Mouse (Mus musculus): ENCODE data around the gene Mapkap1.
"Not testable (repeated sequence)": the region's sequence is repeated elsewhere in the genome, so short reads cannot be mapped to it uniquely, and the experiment has no call there.

Gene Mapkap1

DNA sequence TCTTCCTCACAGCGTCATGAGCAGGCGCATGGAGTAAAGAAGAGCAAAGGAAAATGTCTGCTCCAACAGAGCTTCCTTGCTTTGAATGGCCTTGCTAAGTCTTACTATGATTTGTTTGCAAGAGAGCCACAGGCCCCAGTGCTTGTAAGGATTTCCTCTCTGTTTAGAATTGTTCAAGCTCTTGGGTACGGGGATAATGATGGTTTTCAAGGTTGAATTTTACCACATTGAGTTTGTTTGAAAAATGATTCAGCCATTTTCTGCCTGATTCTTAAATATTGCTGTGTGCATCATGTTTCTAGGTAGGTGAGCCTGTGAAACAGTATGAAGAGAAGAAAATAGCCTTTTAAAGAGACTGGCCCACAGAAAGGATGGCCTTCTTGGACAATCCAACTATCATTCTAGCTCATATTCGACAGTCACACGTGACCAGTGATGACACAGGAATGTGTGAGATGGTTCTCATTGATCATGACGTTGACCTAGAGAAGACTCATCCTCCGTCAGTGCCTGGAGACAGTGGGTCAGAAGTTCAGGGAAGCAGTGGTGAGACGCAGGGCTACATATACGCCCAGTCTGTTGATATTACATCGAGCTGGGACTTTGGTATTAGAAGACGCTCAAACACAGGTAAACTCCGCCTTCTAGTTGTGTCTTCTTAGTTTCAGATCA, 25.3 kb downstream of the Mapkap1 start:
- DNase-seq (ENCODE audit: low read depth, low spot score): no peak

- not testable (repeated sequence) for DNase-seq (ENCODE audit: low read depth, low spot score)
Observed at GRCm38 (mm10) chr2:34432887-34433286, 26.3 kb downstream of the Mapkap1 start.

DNA sequence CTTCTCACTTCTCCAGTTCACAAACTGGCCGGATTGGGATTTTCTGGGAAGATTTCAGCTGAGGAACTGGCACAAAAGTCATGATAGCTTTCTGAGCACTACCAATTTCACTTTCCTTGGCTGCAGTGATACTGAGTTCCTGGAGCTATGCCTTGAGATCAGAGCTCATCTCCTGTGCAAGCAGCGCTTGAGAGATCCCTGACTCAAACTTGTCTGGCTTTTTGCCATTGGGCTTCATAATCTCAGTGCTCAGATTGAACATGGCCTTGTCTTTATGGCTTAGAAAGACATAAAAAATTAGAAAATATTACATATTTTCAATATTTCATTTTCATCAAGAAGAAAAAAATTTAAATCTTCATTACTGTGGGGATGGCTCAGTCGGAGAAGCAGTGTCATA, 29.8 kb downstream of the Mapkap1 start:
- no peak for DNase-seq (ENCODE audit: low read depth, low spot score)

GRCm38 (mm10) chr2:34448756-34449155, 42.2 kb downstream of the Mapkap1 start:
- no peak for DNase-seq (ENCODE audit: low read depth, low spot score)

- DNase-seq (ENCODE audit: low read depth, low spot score): no peak
Observed at GRCm38 (mm10) chr2:34462490-34462889, 55.9 kb downstream of the Mapkap1 start.

DNA sequence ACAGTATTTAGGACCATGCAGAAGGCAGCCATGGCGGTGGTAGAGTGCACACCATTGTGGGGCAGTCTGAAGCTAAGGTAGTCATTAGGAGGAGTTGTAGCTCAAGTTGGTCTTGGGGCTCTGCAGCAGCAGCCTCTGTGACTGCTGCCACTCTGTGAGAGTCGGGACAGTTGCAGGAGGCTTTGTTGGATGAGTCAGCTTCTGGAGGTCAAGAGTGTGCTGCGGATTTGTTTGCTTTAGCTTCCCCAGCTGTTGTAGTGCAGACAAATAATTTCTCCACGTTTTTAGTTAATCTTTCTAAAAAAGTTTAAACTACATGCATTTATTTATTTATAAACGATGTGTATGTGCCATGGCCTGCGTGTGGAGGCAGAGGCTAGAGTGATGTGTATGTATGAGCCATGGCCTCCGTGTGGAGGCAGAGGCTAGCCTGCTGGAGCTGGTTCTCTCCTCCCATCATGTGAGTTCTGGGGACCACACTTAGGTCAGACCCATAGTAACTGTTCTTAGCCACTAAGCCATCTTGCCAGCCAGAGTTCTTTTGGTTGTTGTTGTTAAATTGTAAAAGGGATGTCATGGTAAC, 62.1 kb downstream of the Mapkap1 start:
- DNase-seq (ENCODE audit: low read depth, low spot score): no peak

DNA sequence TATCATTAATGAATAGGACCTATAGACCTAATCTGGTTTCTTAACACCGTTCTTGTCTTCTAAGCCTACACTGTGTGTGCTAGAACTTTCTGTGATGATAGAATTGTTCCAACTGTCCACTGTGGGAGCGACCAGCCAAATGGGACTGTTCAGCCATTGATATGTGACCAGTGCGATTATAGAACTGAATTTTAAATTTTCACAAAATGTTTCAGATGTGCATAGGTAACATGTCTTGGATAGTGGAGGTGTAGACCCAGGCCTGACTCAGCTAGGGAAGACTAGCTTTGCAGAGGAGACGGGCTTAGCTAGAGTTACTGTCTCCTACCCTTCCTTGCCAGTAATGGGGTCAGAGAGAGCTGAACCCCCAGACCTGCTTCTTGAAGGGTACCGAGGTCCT, 62.8 kb downstream of the Mapkap1 start:
- no peak for DNase-seq (ENCODE audit: low read depth, low spot score)

DNA sequence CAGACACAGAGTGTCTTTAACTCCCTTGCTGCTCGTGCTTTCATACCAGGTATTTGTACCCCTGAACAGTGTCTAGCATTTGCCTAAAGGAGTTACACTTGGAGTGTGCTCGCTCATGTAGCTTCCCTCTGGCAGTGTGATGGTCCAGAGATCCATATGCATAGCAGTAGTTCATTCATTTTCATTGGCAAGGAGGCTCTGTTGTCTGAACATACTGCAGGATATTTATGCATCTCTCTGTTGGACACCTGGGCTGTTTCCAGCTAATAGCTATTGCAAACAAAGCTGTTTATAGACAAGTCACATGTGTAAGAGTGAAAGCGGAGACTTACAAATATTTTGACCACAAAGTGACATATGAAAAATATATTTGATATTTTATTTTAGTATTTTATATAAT, 67.2 kb downstream of the Mapkap1 start:
- no peak for DNase-seq (ENCODE audit: low read depth, low spot score)

DNA sequence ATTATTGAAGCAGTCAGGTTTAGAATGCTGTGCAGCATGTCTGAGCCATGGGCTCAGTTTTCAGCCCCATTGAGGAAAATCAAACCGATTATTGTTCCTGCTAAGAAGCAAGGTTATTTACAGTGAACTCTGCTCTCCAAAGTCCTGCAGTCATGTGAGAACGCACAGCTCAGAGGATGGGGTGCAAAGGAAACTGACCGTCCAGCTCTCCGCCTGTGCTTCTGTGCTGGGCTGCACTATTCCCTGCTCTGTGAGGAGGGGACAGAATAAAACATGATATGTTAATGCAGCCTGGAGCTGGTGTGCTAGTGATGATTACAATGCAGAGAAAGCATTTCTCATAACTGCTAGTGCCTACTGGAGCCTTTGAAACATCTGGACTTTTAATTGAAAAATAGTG, 74.8 kb downstream of the Mapkap1 start:
- DNase-seq (ENCODE audit: low read depth, low spot score): no peak

DNA sequence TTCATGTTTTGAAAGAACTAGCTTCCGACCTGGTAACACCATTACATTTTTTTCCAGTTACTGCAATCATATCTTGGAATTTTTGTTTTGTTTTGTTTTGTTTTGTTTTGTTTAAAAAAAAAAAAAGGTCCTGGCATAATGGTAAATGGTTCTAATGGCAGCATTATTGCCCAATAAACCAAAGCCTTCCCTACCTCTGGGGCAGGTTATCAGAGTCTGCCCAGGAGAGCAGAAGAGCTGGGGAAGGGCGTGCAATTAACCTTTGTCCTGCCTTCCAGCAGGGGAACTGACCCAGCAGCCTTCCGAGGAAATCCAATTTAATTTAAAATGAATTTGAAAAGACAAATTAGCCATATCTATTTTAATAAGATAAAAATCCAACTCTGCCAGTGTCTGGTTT, 75.5 kb downstream of the Mapkap1 start:
- DNase-seq (ENCODE audit: low read depth, low spot score): no peak

- DNase-seq (ENCODE audit: low read depth, low spot score): no peak
Observed at GRCm38 (mm10) chr2:34482531-34482930, 76.0 kb downstream of the Mapkap1 start.

DNA sequence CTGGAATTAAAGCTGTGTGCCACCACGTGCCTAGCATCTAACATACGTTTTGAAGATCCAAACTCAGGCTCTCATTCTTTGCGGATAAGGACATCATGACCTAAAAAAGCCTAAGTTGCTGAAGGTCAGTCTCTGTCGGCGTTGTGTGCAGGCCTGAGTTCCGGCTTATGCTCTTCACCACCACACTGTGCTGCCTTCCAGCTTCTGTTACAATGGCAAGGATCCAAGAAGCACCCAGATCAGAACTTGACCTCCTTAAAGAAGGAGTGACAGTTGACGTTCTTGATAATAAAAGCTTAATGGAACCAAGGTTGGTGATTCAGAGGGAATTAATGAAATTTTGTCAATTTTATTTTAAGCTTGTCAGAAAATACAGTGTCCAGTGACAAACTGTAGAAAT, 80.7 kb downstream of the Mapkap1 start:
- no peak for DNase-seq (ENCODE audit: low read depth, low spot score)

DNA sequence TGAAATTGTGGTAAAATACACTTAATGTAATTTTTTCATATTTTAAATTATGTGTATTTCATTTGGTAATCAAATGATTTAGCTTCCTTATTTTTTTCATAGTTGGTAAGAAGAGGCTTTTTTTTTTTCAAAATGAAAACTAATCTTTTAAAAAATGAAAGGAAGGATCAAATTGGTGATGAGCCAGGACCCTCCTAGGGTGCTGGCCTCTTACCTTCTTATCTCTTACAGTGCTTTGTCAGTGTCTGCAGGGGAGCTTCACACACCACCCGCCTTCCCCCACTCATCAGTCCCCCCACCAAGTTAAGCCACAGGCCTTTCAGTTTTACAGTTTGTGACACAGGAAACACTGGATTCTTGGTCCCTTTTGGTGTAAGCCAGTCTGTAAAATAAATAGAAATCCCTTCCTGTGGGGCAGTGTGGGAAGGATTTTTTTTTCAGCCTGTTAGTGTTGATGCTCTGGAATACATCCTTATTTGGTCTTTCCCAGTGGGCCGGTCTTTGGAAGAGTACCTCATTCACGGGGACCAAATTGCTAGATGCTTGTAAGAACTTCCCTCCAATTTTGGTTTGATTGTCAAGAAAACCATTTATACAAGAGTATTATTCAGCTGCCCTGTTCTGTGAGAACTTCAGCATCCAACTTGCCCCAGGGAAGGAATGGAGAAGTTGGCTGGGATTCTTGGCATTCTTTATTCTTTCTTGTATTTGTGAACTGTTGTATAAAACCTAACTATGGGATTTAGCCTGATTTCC, 97.6 kb downstream of the Mapkap1 start:
- peak; percentile 4 for DNase-seq (ENCODE audit: low read depth, low spot score)

DNA sequence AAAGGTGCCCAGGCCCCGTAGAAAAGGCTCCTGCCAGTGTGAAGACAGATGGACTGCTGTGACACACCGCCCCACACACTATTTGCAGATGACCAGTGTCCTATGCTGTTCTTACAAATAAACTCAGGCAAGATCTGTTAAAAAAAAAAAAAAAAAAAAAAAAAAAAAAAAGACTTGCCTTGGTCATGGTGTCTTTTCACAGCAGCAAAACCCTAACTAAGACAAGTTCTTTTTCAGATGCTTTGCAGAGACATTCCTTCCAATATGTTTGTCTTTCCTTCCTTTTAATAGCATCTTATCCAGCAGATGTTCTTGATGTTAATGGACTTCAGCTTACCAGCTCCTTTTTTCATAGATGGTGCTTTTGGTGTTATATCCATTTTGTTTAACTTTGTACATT, 99.6 kb downstream of the Mapkap1 start:
- DNase-seq (ENCODE audit: low read depth, low spot score): not testable (repeated sequence)

DNA sequence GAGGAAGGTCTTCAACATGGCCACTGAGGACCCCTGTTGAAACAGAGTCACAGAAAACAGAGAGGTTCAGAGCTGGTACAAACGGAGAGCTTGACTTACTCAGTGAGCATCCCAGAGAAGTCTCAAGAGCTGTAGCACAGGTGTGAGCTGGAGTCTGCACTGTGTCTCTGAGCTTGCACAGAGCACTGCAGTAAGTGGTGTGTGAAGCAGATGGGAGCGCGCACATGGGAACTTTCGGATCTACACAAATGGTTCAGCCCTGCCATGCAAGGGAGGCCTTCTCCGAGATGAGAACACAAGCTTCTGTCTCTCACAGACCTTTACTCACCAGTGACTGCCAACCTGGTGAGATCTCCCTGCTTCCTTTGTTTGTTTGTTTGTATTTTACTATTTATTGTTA, 103.3 kb downstream of the Mapkap1 start:
- no peak for DNase-seq (ENCODE audit: low read depth, low spot score)

DNA sequence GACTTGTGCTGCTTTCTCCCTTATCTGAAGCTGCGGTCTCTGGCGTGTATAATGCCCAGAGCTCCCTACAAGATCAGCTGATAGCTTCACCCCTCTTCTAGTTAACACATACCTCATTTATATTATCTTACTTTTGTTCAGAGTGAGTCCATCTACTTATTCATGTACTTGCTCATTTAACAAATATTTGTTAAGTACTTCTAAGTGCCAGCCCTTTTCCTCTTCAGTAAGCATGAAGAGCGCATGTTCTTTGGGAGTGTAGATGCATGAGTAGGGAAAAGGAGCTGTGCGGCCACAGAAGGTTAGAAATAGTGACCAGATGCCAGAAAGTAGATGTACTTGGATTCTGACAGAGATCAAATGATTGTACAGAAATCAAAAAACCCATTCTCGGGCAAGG, 108.7 kb downstream of the Mapkap1 start:
- no peak for DNase-seq (ENCODE audit: low read depth, low spot score)

DNA sequence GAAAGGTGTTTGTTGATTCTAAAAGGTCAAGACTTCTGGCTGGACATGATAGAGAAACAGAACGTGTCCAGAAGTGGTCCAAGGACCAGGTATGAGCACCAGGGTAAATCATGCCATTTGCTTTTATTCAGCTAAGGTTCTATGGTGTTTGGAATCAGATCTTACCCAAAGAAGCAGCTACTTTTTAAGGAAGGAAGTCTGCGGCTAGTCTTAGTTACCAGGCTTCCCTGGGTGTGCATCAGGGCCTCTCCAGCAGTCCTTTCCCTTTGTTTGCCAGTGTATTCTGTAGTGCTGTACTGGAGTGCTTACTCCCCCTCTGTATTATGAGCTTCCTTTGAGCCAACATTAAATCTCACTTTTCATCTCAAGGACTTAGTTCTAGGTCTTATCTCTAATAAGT, 111.5 kb downstream of the Mapkap1 start:
- no peak for DNase-seq (ENCODE audit: low read depth, low spot score)

GRCm38 (mm10) chr2:34518526-34518925, 112.0 kb downstream of the Mapkap1 start:
- DNase-seq (ENCODE audit: low read depth, low spot score): no peak

DNA sequence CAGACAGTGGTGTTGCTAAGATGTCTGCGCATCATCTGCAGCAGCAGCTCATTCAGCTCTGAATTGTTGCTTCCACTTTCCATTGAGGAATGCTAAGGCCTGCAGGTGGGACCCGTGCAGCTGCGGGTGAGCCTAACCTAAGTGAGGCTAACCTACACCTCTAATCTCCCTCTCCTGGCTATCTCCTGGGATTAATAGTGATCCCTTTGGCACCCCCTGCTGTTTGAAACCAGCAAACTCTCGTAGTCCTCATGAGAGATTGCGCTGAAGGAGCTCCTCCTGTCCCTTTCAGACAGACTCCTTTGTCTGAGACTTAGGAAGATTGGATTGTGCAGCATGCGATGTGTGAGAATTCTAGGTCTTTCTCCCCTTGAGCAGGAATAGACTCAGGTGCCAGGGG, 113.0 kb downstream of the Mapkap1 start:
- DNase-seq (ENCODE audit: low read depth, low spot score): peak; percentile 61

GRCm38 (mm10) chr2:34521384-34521783, 114.8 kb downstream of the Mapkap1 start:
- DNase-seq (ENCODE audit: low read depth, low spot score): no peak

- no peak for DNase-seq (ENCODE audit: low read depth, low spot score)
Observed at GRCm38 (mm10) chr2:34526527-34527371, 120.2 kb downstream of the Mapkap1 start.

- DNase-seq (ENCODE audit: low read depth, low spot score): no peak
Observed at GRCm38 (mm10) chr2:34528491-34528890, 121.9 kb downstream of the Mapkap1 start.

Measured in ES-CJ7 (cell line).